Mouse (Mus musculus) left cerebral cortex, postnatal 10 days (tissue): Measurements from ENCODE around the gene 2410002F23Rik. TPM values are rescaled to one million over a fixed set of nuclear protein-coding genes. Genes with fewer than 3 reads are reported as not detected.

Experiments used
- total RNA-seq, 2 experiments: library from RNA; stranded (reverse); gene quantifications; 2 replicates each; pipeline ENCODE4 v1.2.3; 2021

Gene 2410002F23Rik
- total RNA-seq, 2 experiments from 2014 or later: 116 to 119 TPM

Other genes with a start within 250 kb of the 2410002F23Rik start
- not detected for gene Klk1b26, start 234.6 kb upstream of the 2410002F23Rik start, total RNA-seq
- gene Klk1b27, start 194.4 kb upstream of the 2410002F23Rik start, total RNA-seq: not detected
- gene Klk1b21, start 144.4 kb upstream of the 2410002F23Rik start, total RNA-seq: not detected
- not detected for gene Klk1b22, start 134.0 kb upstream of the 2410002F23Rik start, total RNA-seq
- not detected for gene Klk1b16, start 110.0 kb upstream of the 2410002F23Rik start, total RNA-seq
- gene Klk1b24, start 58.5 kb upstream of the 2410002F23Rik start, total RNA-seq: not detected
- gene Klk1b3, start 48.5 kb upstream of the 2410002F23Rik start, total RNA-seq: not detected
- not detected for gene Klk1b4, start 39.3 kb upstream of the 2410002F23Rik start, total RNA-seq
- gene Klk1b5, start 30.8 kb upstream of the 2410002F23Rik start, total RNA-seq: not detected
- not detected for gene Klk1, start 21.4 kb upstream of the 2410002F23Rik start, total RNA-seq
- gene Gm36864, start 10.5 kb upstream of the 2410002F23Rik start, total RNA-seq: not detected
- under 1 TPM; 0.91 to 0.94 TPM for gene 1700028J19Rik, start within 50 bp of the 2410002F23Rik start, total RNA-seq
- not detected for gene Acp4, start 10.7 kb downstream of the 2410002F23Rik start, total RNA-seq
- not detected for gene Gm15517, start 14.7 kb downstream of the 2410002F23Rik start, total RNA-seq
- gene Clec11a, start 60.2 kb downstream of the 2410002F23Rik start, total RNA-seq: 1 to 10 TPM; 2.5 to 2.8 TPM
- 100 to 1,000 TPM; 423 to 432 TPM for gene Shank1, start 63.5 kb downstream of the 2410002F23Rik start, total RNA-seq
- 10 to 100 TPM; 77.1 to 78.3 TPM for gene Syt3, start 137.4 kb downstream of the 2410002F23Rik start, total RNA-seq
- 1 to 10 TPM; 2.1 to 2.9 TPM for gene 1700008O03Rik, start 139.1 kb downstream of the 2410002F23Rik start, total RNA-seq
- 100 to 1,000 TPM; 311 to 323 TPM for gene Lrrc4b, start 182.3 kb downstream of the 2410002F23Rik start, total RNA-seq
- gene Aspdh, start 218.7 kb downstream of the 2410002F23Rik start, total RNA-seq: 10 to 100 TPM; 14.7 to 18.0 TPM
- 10 to 100 TPM; 36.3 to 37.4 TPM for gene Josd2, start 221.3 kb downstream of the 2410002F23Rik start, total RNA-seq
- 100 to 1,000 TPM; 143 to 144 TPM for gene Emc10, start 249.8 kb downstream of the 2410002F23Rik start, total RNA-seq
- 10 to 100 TPM; 24.4 to 26.8 TPM for gene Fam71e1, start 249.9 kb downstream of the 2410002F23Rik start, total RNA-seq